Mouse (Mus musculus) thymus, adult 18-20 months (tissue): ENCODE data around the gene Thbs3.
A peak's percentile ranks its signal among the peaks of the same experiment; 100 is the strongest.

ENCODE experiments used
- DNase-seq, 2 experiments: peaks; one replicate each; pipeline ENCODE4 v3.0.0; 2022; ENCODE audit warnings: mixed read lengths in 2 of 2

Gene Thbs3

GRCm38 (mm10) chr3:89214681-89215411 lies at the start of gene Thbs3:
Gene Thbs3 (plus strand): TSS chr3:89215180.
- no peak for DNase-seq

- DNase-seq: no peak
Measured at GRCm38 (mm10) chr3:89165268-89165870, 49.6 kb upstream of the Thbs3 start.

DNA sequence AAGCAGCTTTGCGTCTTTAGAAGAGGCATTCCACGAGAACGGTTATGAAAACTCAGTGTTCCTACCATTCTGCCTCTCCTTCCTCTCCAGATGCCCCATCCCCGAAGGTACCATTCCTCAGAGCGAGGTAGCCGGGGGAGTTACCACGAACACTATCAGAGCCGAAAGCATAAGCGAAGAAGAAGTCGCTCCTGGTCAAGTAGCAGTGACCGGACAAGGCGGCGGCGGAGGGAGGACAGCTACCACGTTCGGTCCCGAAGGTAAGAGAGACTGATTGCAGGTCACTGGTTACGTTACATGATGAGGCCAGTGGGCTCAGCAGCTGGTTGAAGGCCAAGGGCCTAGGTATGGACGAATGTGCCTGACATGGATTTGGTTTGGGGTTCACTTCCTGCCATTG lies 48.0 kb upstream of the Thbs3 start:
- no peak for DNase-seq

DNA sequence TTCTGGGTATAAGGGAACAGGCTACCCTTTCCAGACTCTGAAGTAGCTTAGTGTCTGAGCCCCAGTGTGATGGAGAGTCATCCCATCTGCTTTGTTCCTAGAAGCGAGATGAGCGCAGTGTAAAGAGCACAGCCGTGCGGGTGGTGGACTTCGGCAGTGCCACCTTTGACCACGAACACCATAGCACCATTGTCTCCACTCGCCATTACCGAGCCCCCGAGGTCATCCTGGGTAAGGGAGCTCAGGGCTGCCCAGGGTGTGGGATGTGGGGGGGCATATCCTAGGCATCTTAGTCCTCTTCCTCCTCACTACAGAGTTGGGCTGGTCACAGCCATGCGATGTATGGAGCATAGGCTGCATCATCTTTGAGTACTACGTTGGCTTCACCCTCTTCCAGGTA lies 40.1 kb upstream of the Thbs3 start:
- DNase-seq: no peak

GRCm38 (mm10) chr3:89175544-89175943 lies 39.4 kb upstream of the Thbs3 start:
- no peak for DNase-seq

DNA sequence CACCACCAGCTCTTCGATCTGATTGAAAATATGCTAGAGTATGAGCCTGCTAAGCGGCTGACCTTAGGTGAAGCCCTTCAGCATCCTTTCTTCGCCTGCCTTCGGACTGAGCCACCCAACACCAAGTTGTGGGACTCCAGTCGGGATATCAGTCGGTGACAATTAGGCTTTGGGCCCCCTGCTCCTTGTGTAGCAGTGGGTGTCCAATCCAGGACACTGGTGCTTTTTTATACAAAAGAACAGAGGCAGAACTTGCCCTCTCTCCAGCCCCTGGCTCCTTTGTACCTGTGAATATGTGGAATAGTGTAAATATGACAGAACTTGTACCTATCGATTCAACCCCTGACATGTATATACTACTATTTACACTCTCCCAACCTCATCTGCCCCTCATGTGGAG lies 38.6 kb upstream of the Thbs3 start:
- DNase-seq: no peak

DNA sequence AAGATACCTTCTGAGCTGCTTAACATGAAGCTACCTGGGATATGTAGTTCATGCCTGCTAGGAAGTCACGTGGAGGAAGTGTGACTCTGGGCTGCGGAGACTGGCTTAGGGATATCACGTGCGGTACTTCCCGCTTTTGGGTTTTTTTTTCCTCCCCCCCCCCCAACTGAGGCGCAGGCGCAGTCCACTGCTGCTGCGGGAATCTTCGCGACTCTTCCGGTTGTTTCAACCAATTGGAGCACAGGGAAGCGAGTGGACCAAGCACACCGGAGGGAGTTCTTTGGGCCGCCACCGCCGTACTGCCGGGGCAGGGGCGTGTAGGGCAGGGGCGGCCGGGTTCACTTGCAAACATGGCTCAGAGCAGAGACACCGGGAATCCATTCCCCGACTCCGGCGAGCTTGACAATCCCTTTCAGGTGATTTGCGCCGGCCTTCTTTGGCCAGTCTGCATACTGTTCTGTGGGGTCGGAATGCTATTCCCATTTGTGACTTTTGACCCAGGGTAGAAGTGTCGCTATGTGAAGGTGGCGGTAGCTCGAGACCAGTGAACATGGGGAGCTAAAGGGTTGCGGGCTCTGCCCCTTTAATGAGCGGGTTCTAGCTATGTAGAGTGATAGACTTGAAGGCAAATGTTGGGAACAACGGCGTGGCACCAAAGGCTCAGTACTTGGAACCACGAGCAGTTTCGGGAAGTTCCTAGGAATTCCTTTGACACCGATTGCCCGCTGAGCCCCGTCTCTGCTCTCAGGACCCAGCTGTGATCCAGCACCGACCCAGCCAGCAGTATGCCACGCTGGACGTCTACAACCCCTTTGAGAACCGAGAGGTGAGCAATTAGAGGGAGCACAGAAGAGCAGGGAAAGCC lies 37.5 kb upstream of the Thbs3 start, which contains the start of gene Scamp3:
Gene Scamp3 (plus strand): TSS at position 232 of the 865 bp plus-strand sequence.
- peak; percentile 75 to 88 for DNase-seq

GRCm38 (mm10) chr3:89178107-89178385 lies 36.9 kb upstream of the Thbs3 start:
- DNase-seq: no peak

DNA sequence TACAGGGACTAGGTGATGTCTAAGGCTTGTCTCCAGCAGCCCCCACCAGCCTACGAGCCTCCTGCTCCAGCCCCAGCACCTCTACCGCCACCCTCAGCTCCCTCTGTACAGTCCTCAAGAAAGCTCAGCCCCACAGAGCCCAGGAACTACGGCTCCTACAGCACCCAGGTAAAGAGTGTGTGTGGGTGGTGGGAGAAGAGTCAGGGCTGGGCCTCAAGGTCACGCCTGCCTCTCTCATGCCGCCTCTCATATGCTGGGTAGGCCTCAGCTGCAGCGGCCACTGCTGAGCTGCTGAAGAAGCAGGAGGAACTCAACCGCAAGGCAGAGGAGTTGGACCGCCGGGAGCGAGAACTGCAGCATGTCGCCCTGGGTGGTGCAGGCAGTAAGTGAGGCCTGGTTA lies 35.9 kb upstream of the Thbs3 start:
- DNase-seq: no peak

DNA sequence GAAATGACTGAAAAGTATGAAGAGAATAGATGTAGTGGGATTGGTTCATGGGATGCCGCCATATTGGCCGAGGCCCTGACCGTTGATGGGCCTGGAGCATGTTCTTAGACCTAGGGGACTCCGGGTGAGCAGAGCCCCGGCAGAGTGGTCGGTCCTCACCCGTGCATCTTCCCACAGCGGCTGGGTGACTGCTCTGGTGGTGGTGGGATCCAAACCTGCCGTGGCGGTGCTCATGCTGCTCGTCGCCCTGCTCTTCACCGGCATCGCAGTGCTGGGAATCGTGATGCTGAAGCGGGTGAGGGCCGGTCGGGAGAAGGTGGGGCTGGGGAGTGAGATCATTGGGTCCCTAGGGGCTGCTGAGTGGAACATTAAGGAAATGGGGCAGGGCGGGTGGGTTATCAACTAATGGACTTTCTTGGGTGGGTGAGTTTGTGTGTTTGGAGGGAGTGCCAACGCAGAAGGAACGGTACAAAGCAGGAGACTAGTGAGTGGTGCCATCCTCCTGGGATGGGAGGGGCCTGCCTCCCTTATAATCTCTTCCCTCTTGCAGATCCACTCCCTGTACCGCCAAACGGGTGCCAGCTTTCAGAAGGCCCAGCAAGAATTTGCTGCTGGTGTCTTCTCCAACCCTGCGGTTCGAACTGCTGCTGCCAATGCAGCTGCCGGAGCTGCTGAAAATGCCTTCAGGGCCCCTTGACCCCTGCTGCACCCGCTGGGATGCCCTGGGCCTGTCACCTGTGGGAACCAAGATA lies 33.1 kb upstream of the Thbs3 start:
- no peak for DNase-seq

GRCm38 (mm10) chr3:89182531-89183057 lies 32.4 kb upstream of the Thbs3 start:
- no peak for DNase-seq

GRCm38 (mm10) chr3:89183058-89183958 lies 31.7 kb upstream of the Thbs3 start, which contains the start of gene Fam189b:
Gene Fam189b (plus strand): TSS chr3:89183143.
- peak; percentile 80 to 88 for DNase-seq

- DNase-seq: no peak
Measured at GRCm38 (mm10) chr3:89183959-89184315, 31.0 kb upstream of the Thbs3 start.

- peak; percentile 67 to 78 for DNase-seq
Measured at GRCm38 (mm10) chr3:89187197-89187596, 27.8 kb upstream of the Thbs3 start.

- DNase-seq: peak; percentile 50 to 68
Measured at GRCm38 (mm10) chr3:89187690-89188477, 27.1 kb upstream of the Thbs3 start.

GRCm38 (mm10) chr3:89188478-89188875 lies 26.5 kb upstream of the Thbs3 start:
- peak in 1 of 2 experiments; percentile 60 for DNase-seq

DNA sequence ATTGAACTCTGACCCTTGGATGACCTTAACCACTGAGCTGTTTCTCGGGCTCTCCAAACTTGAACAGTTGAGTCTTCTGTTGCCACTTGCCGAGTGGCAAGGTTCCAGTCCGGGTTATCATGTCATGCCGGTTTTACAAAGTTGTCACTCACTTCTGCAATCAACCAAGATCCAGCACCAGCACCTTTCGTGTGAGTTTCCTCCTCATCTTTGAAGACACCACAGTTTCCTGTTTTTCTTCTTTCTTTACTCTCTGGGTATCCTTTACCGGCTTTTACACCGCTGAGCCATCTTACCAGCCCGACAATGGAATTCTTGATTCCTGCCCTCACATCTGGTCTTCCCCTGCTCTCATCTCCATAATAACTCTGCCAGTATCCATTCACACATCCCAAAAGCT lies 24.5 kb upstream of the Thbs3 start:
- peak in 1 of 2 experiments; percentile 64 for DNase-seq

- no peak for DNase-seq
Measured at GRCm38 (mm10) chr3:89193351-89193750, 21.6 kb upstream of the Thbs3 start.

DNA sequence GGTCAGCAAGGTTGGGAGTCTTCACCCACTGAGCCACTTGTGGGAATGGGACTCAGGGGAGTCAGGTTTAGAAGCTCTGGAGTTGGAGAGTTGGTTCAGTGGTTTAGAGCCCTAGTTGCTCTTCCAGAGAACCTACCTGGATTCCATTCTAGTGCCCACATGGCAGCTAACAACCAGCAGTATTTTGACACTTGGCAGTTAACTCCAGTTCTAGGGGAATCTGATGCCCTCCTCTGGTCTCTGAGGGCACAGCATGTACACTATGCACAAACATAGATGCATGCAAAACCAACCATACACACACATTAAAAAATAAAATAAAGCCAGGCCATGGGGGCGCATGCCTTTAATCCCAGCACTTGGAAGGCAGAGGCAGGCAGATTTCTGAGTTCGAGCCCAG lies 21.1 kb upstream of the Thbs3 start:
- no peak for DNase-seq

GRCm38 (mm10) chr3:89195979-89196877 lies 18.8 kb upstream of the Thbs3 start:
- DNase-seq: peak; percentile 91 to 93
